18 mouse cellular contexts compared by ENCODE assay signal in genomic region chr11:83796112-83796511, GRCm38 (mm10). TPM values are rescaled to one million over a fixed set of nuclear protein-coding genes. Genes with fewer than 3 reads are reported as not detected.
DNase-seq lines count a peak whose midpoint lies in the region; ATAC-seq and TF ChIP-seq lines count a peak whose summit lies in the region.
"Had no signal": no experiment of that assay in that cellular context is flagged by ENCODE, and none has a peak within 500 bp of the region (broad histone marks: within the 10 kb centered on the region; RNA-seq: fewer than 3 reads in every experiment).

No protein-coding gene starts in this region.

- TF ChIP-seq POLR2A in MEL (IDR thresholded peaks at IDR 0.05; ENCODE audit: control insufficient read depth in 1 of 2, insufficient read depth in 1 of 2, low read depth in 1 of 2, low read length in 2 of 2, poor library complexity in 1 of 2): no peak

- no peak for TF ChIP-seq CTCF in MEL (IDR thresholded peaks at IDR 0.05 in 2 of 3, conservative IDR thresholded peaks at IDR 0.05 in 1 of 3; ENCODE audit: control insufficient read depth in 1 of 3, insufficient read depth in 1 of 3, low read depth in 2 of 3, low read length in 3 of 3, poor library complexity in 1 of 3, severe bottlenecking in 1 of 3)

- no peak overlapping the region for H3K4me2 ChIP-seq in embryonic facial prominence, embryonic 14.5 days (ENCODE audit: low read depth, low read length)
- no peak overlapping the region for H3K4me2 ChIP-seq in kidney, embryonic 16.5 days (replicated peaks; ENCODE audit: low read depth, low read length)
- H3K4me2 ChIP-seq: heart, embryonic 15.5 days; liver, embryonic 12.5 days; neural tube, embryonic 13.5 days had no signal

- H3K27me3 ChIP-seq in embryonic facial prominence, embryonic 14.5 days (replicated peaks; ENCODE audit: control insufficient read depth, insufficient read depth, low read length): no peaks in the 10 kb centered on the region
- H3K27me3 ChIP-seq in embryonic facial prominence, embryonic 10.5 days (replicated peaks; ENCODE audit: low read depth, poor library complexity, severe bottlenecking): no peaks in the 10 kb centered on the region
- H3K27me3 ChIP-seq in MEL (ENCODE audit: control insufficient read depth in 1 of 2, insufficient read depth in 2 of 2, low read length in 2 of 2): peaks cover 10 to 12% of the 10 kb centered on the region in 2 experiments
- H3K27me3 ChIP-seq in kidney, embryonic 16.5 days (ENCODE audit: insufficient read depth, low read length): no peaks in the 10 kb centered on the region
- H3K27me3 ChIP-seq: neural tube, embryonic 13.5 days had no signal

- H3K4me1 ChIP-seq in embryonic facial prominence, embryonic 14.5 days (ENCODE audit: control insufficient read depth, insufficient read depth, low read length): no peaks in the 10 kb centered on the region
- H3K4me1 ChIP-seq in embryonic facial prominence, embryonic 10.5 days: 0 out of 2 replicates have a peak, but pooled peaks cover 2% of the 10 kb centered on the region
- H3K4me1 ChIP-seq in MEL (ENCODE audit: control insufficient read depth in 1 of 2, insufficient read depth in 2 of 2, low read length in 2 of 2): 0 out of 4 replicates have a peak, but pooled peaks cover 0 to 3% of the 10 kb centered on the region in 2 experiments
- peaks cover 34% of the 10 kb centered on the region for H3K4me1 ChIP-seq in kidney, embryonic 16.5 days (ENCODE audit: insufficient read depth, low read length)
- H3K4me1 ChIP-seq: liver, embryonic 12.5 days; neural tube, embryonic 13.5 days had no signal

- intact Hi-C loops in left cerebral cortex, postnatal 14 days (cut with DNase I): no loop called here

- H3K36me3 ChIP-seq in embryonic facial prominence, embryonic 14.5 days (ENCODE audit: control insufficient read depth, insufficient read depth, low read length): no peaks in the 10 kb centered on the region
- H3K36me3 ChIP-seq in embryonic facial prominence, embryonic 10.5 days (replicated peaks): no peaks in the 10 kb centered on the region
- 0 out of 4 replicates have a peak, but pooled peaks cover 0 to 2% of the 10 kb centered on the region in 2 experiments for H3K36me3 ChIP-seq in MEL (ENCODE audit: control insufficient read depth in 1 of 2, insufficient read depth in 2 of 2, low read length in 2 of 2)
- no peaks in the 10 kb centered on the region for H3K36me3 ChIP-seq in kidney, embryonic 16.5 days (ENCODE audit: insufficient read depth, low read length)
- H3K36me3 ChIP-seq: heart, embryonic 15.5 days; liver, embryonic 12.5 days; neural tube, embryonic 13.5 days had no signal

- 65% methylated on average over 6 of the region's 6 CpGs for WGBS in embryonic facial prominence, embryonic 14.5 days
- WGBS in embryonic facial prominence, embryonic 10.5 days: 88% methylated on average over 6 of the region's 6 CpGs
- 57% methylated on average over 6 of the region's 6 CpGs for WGBS in kidney, embryonic 16.5 days

- H3K27ac ChIP-seq in embryonic facial prominence, embryonic 14.5 days (replicated peaks; ENCODE audit: low read depth, low read length): no peak overlapping the region
- H3K27ac ChIP-seq in embryonic facial prominence, embryonic 10.5 days (replicated peaks): no peak overlapping the region
- no peak overlapping the region for H3K27ac ChIP-seq in MEL (ENCODE audit: control insufficient read depth, low read depth, low read length)
- H3K27ac ChIP-seq in kidney, embryonic 16.5 days (ENCODE audit: low read length): peak overlapping the region; percentile 90
- H3K27ac ChIP-seq: heart, embryonic 15.5 days; liver, embryonic 12.5 days; neural tube, embryonic 13.5 days had no signal

- TF ChIP-seq EP300 in MEL (IDR thresholded peaks at IDR 0.05; ENCODE audit: low read depth in 1 of 2, low read length in 2 of 2): no peak

- TF ChIP-seq RAD21 in MEL (IDR thresholded peaks at IDR 0.05; ENCODE audit: low read depth, low read length): no peak

- H3K79me2 ChIP-seq in MEL (ENCODE audit: control insufficient read depth, insufficient read depth, low read length, poor library complexity): no peaks in the 10 kb centered on the region

- no peak overlapping the region for H3K4me3 ChIP-seq in embryonic facial prominence, embryonic 14.5 days (ENCODE audit: low read depth, low read length)
- no peak overlapping the region for H3K4me3 ChIP-seq in embryonic facial prominence, embryonic 10.5 days
- H3K4me3 ChIP-seq in MEL (ENCODE audit: control insufficient read depth in 1 of 2, insufficient read depth in 1 of 2, low read depth in 2 of 2, low read length in 2 of 2): no peak overlapping the region
- no peak overlapping the region for H3K4me3 ChIP-seq in kidney, embryonic 16.5 days (ENCODE audit: low read length)
- H3K4me3 ChIP-seq: heart, embryonic 15.5 days; liver, embryonic 12.5 days; neural tube, embryonic 13.5 days had no signal

- peak; percentile 65 for DNase-seq in embryonic facial prominence, embryonic 14.5 days (ENCODE audit: low spot score)
- no peak for DNase-seq in embryonic facial prominence, embryonic 10.5 days (ENCODE audit: low spot score)
- DNase-seq in left cerebral cortex, postnatal 14 days (ENCODE audit: low spot score in 2 of 2): peak; percentile 29 to 55
- no peak for DNase-seq in left cerebral cortex, adult 8-10 months (ENCODE audit: low spot score in 2 of 2)
- DNase-seq in MEL (ENCODE audit: low read depth, low spot score): peak; percentile 68
- no peak for DNase-seq in c-Kit-positive CD71-positive TER-119-positive erythroid progenitor cells, embryonic 14.5 days (ENCODE audit: low spot score)
- DNase-seq in Muller cell, postnatal 12 days (ENCODE audit: inconsistent ontology term): no peak
- DNase-seq: adrenal gland, postnatal 10 days; lung, postnatal 14 days; thymus, postnatal 36 days had no signal

- no peak overlapping the region for H3K9ac ChIP-seq in embryonic facial prominence, embryonic 14.5 days (ENCODE audit: low read depth, low read length)
- no peak overlapping the region for H3K9ac ChIP-seq in MEL (ENCODE audit: control insufficient read depth, low read depth, low read length, poor library complexity, severe bottlenecking)
- no peak overlapping the region for H3K9ac ChIP-seq in kidney, embryonic 16.5 days (replicated peaks; ENCODE audit: low read length)
- H3K9ac ChIP-seq: heart, embryonic 15.5 days; liver, embryonic 12.5 days; neural tube, embryonic 13.5 days had no signal

- no peaks in the 10 kb centered on the region for H3K9me3 ChIP-seq in embryonic facial prominence, embryonic 14.5 days (ENCODE audit: control insufficient read depth, low read length)
- H3K9me3 ChIP-seq in embryonic facial prominence, embryonic 10.5 days: no peaks in the 10 kb centered on the region
- H3K9me3 ChIP-seq in MEL (replicated peaks; ENCODE audit: insufficient read depth, low read length): no peaks in the 10 kb centered on the region
- H3K9me3 ChIP-seq in kidney, embryonic 16.5 days (ENCODE audit: low read length): no peaks in the 10 kb centered on the region
- H3K9me3 ChIP-seq: heart, embryonic 15.5 days; liver, embryonic 12.5 days; neural tube, embryonic 13.5 days had no signal

- peak; percentile 67; the same call in 1 of the 2 replicates for ATAC-seq in embryonic facial prominence, embryonic 14.5 days (ENCODE audit: low read depth)
- no peak for ATAC-seq in kidney, embryonic 16.5 days (ENCODE audit: low FRiP score, low TSS enrichment)
- ATAC-seq: liver, embryonic 12.5 days had no signal

TF ChIP-seq in MEL, 35 proteins besides CTCF, POLR2A, EP300 and RAD21 (continues in another document):
- no peak for TF ChIP-seq ZKSCAN1 (IDR thresholded peaks at IDR 0.05; ENCODE audit: low read depth, low read length)
- no peak for TF ChIP-seq ZC3H11A (IDR thresholded peaks at IDR 0.05; ENCODE audit: low read depth, low read length)
- TF ChIP-seq CHD1 (IDR thresholded peaks at IDR 0.05; ENCODE audit: low read depth, low read length): no peak
- TF ChIP-seq HCFC1 (IDR thresholded peaks at IDR 0.05; ENCODE audit: low read depth, low read length): no peak
- TF ChIP-seq TCF12 (IDR thresholded peaks at IDR 0.05; ENCODE audit: low read depth, low read length): no peak
- no peak for TF ChIP-seq POLR2AphosphoS5 (IDR thresholded peaks at IDR 0.05; ENCODE audit: borderline replicate concordance, low read depth, low read length)
- no peak for TF ChIP-seq USF2 (IDR thresholded peaks at IDR 0.05; ENCODE audit: borderline replicate concordance in 1 of 2, insufficient read depth in 1 of 2, low read depth in 1 of 2, low read length in 2 of 2)

RNA-seq across cellular contexts. Expression of gene Heatr6, which starts 42.6 kb away (rescaled TPM):
- polyA plus RNA-seq in embryonic facial prominence, embryonic 14.5 days (2014; fragmentation: Nextera tagmentation; extraction: Ambion mirVana): 19.2 and 26.1 TPM in 2 replicates
- 26.2 and 27.0 TPM in 2 replicates for polyA plus RNA-seq in embryonic facial prominence, embryonic 10.5 days (2016; fragmentation: Nextera tagmentation; extraction: Ambion mirVana)
- 10 to 100 TPM; 12.6 to 14.8 TPM for total RNA-seq in left cerebral cortex, postnatal 14 days (2021)
- total RNA-seq in left cerebral cortex, adult 8-10 months (2022): 10 to 100 TPM; 15.9 to 17.7 (median 16.5) TPM
- 17.3 and 17.7 TPM in 2 replicates for total RNA-seq in MEL (2012; rRNA removed)
- polyA plus RNA-seq in MEL (2012; ENCODE audit: insufficient read depth in 1 of 2, insufficient read length in 2 of 2, low read depth in 1 of 2, low replicate concordance in 2 of 2, missing spikeins in 1 of 2): 10 to 100 TPM in 1 of 2 experiments, not detected in 1; 21.2 TPM
- 23.6 and 27.2 TPM in 2 replicates for polyA plus RNA-seq in kidney, embryonic 16.5 days (2015; fragmentation: Nextera tagmentation; extraction: Ambion mirVana)

RNA-seq across cellular contexts. Expression of gene Wfdc21, which starts 49.4 kb away (rescaled TPM):
- 1.1 and 1.4 TPM in 2 replicates for polyA plus RNA-seq in embryonic facial prominence, embryonic 14.5 days (2014; fragmentation: Nextera tagmentation; extraction: Ambion mirVana)
- not detected in 2 replicates for polyA plus RNA-seq in embryonic facial prominence, embryonic 10.5 days (2016; fragmentation: Nextera tagmentation; extraction: Ambion mirVana)
- not detected for total RNA-seq in left cerebral cortex, postnatal 14 days (2021)
- total RNA-seq in left cerebral cortex, adult 8-10 months (2022): not detected
- total RNA-seq in MEL (2012; rRNA removed): not detected in 2 replicates
- not detected for polyA plus RNA-seq in MEL (2012; ENCODE audit: insufficient read depth in 1 of 2, insufficient read length in 2 of 2, low read depth in 1 of 2, low replicate concordance in 2 of 2, missing spikeins in 1 of 2)
- 0.71 TPM in 1 of 2 replicates, not detected in the other for polyA plus RNA-seq in kidney, embryonic 16.5 days (2015; fragmentation: Nextera tagmentation; extraction: Ambion mirVana)
- total RNA-seq: layer of hippocampus, adult 18-20 months; left cerebral cortex, postnatal 25 days had no signal
- polyA plus RNA-seq: cortical plate, adult 2 months; hindbrain, embryonic 11.5 days; neural tube, embryonic 13.5 days had no signal

RNA-seq across cellular contexts. Expression of gene Hnf1b, which starts 53.8 kb away (rescaled TPM):
- polyA plus RNA-seq in embryonic facial prominence, embryonic 14.5 days (2014; fragmentation: Nextera tagmentation; extraction: Ambion mirVana): 0.09 TPM in 1 of 2 replicates, not detected in the other
- 0.07 and 0.18 TPM in 2 replicates for polyA plus RNA-seq in embryonic facial prominence, embryonic 10.5 days (2016; fragmentation: Nextera tagmentation; extraction: Ambion mirVana)
- total RNA-seq in left cerebral cortex, postnatal 14 days (2021): under 1 TPM in 1 of 2 experiments, not detected in 1; 0.22 TPM
- total RNA-seq in left cerebral cortex, adult 8-10 months (2022): under 1 TPM; 0.37 to 0.76 (median 0.54) TPM
- not detected in 2 replicates for total RNA-seq in MEL (2012; rRNA removed)
- not detected for polyA plus RNA-seq in MEL (2012; ENCODE audit: insufficient read depth in 1 of 2, insufficient read length in 2 of 2, low read depth in 1 of 2, low replicate concordance in 2 of 2, missing spikeins in 1 of 2)
- 90.9 and 104 TPM in 2 replicates for polyA plus RNA-seq in kidney, embryonic 16.5 days (2015; fragmentation: Nextera tagmentation; extraction: Ambion mirVana)

Comparison
In these comparisons a context has a peak if more than half of its experiments do, and no peak if none do; other contexts are left out.
1. DNase-seq: peak in embryonic facial prominence, embryonic 14.5 days (single experiment), left cerebral cortex, postnatal 14 days (2 of 2) and MEL (single experiment); none in embryonic facial prominence, embryonic 10.5 days (single experiment), left cerebral cortex, adult 8-10 months (0 of 2), c-Kit-positive CD71-positive TER-119-positive erythroid progenitor cells, embryonic 14.5 days (single experiment) and Muller cell, postnatal 12 days (single experiment).
2. RNA of gene Hnf1b, which starts 53.8 kb away (polyA plus RNA-seq): 90.9 to 104 TPM in kidney, embryonic 16.5 days; 0.07 to 0.18 TPM in embryonic facial prominence, embryonic 10.5 days, 0.09 TPM in embryonic facial prominence, embryonic 14.5 days and not detected in MEL; every median in the first group is over 10 times any median in the second.